Mouse (Mus musculus) v-Abl transformed pro-B cells (cell line): ENCODE data around the gene Tnik.

Experiments
- in situ Hi-C, 2 experiments: fragments of 400-800 bp; cut with MboI; formaldehyde crosslinking; loops; one replicate each; pipeline ENCODE4 v1.15.1; 2025; ENCODE audit not compliant: unreplicated experiment in 2 of 2

Tnik gene

GRCm38 (mm10) chr3:28453458-28453857, 190.4 kb downstream of the Tnik start:
- in situ Hi-C loops: no loop called here

- in situ Hi-C loops: no loop called here
Measured at GRCm38 (mm10) chr3:28456842-28457241, 193.8 kb downstream of the Tnik start.

- in situ Hi-C loops: no loop called here
Measured at GRCm38 (mm10) chr3:28457517-28457916, 194.5 kb downstream of the Tnik start.

DNA sequence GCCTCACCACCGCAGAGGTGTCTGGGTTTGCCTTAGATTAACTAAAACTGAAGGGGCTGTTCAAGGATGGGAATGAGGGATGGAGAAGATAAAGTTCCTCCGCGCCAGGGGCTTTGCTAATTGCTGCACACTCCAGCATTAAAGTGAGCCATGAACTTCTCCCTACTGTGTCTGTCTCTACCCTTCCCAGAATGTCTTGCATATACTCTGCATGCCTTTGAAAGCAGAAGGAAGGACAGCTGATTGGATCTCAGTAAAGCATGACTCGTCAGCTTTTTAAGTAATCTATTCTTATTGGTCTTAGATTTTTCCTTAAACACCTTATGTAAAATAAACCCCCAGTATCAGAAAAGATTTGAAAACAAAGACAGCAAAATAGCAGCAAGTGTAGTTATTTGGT, 203.7 kb downstream of the Tnik start:
- in situ Hi-C loops: no loop called here

DNA sequence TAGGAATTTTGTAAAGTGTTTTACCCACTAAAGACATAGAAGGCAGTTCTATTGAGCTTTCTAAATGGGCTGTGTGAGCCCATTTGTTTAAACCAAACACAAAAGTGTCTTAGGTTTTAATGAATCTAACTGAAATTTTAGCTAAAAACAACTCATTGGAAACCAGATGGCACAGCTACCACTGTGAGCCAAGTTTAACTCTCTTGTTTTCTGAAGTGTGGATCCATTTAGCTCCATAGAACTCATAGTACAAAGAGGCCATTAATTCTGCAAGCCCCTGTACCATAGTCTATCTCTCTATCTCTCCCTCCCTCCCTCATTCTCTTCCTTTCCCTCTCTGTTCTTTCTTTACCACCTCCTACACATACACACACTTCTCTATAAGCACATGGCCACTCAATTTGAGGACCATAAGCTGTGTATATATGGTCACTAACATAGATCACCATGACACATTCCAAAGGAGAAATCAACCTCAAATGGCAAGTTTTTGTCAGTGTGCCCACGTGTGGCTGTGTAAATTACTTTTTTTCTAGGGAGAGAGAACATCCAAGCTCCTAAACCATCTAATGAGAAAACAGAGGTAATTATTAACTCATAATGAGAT, 204.2 kb downstream of the Tnik start:
- in situ Hi-C loops: no loop called here

DNA sequence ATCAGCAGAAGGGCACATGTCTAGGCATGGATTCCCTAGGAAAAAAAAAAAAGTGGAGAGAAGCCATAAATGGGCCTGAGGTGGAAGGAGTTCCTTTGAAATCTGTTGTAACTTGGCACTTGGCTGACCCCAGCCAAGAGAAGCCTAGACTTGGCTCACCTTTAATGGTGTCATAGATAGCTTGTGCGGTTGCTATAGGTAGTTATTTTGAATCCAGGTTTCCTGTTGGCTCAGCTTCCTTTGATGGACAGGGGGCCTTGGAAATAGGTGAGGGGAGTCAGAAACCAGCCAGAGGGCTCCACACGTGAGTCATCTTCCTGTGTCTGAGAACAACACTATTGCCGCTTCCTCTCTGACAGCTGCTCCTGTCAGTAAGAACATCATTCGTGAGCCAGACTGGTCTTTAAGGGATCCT, 204.9 kb downstream of the Tnik start:
- in situ Hi-C loops: no loop called here

- in situ Hi-C loops: no loop called here
Measured at GRCm38 (mm10) chr3:28473439-28473838, 210.4 kb downstream of the Tnik start.

DNA sequence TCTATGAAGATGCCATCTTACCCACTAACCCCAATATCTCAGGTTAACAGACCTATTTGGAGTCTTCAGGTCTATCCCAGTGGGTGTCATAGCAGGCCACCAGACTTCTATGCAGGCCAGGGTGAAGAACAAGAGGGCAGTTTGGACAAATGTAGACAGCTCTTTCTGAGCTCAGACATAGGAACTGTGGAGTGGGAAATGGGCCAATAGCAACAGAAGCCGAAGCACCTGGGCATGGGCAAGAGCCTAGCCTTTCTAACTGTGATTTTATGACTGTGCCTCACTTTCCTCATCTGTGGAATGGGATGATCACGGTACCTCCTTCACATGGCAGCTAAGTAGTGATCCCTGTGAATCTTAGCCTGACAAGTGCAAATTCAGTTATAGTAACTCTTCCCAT, 214.4 kb downstream of the Tnik start:
- in situ Hi-C loops: no loop called here

- in situ Hi-C loops: no loop called here
Measured at GRCm38 (mm10) chr3:28485716-28486115, 222.7 kb downstream of the Tnik start.

- in situ Hi-C loops: no loop called here
Measured at GRCm38 (mm10) chr3:28487418-28487817, 224.4 kb downstream of the Tnik start.

DNA sequence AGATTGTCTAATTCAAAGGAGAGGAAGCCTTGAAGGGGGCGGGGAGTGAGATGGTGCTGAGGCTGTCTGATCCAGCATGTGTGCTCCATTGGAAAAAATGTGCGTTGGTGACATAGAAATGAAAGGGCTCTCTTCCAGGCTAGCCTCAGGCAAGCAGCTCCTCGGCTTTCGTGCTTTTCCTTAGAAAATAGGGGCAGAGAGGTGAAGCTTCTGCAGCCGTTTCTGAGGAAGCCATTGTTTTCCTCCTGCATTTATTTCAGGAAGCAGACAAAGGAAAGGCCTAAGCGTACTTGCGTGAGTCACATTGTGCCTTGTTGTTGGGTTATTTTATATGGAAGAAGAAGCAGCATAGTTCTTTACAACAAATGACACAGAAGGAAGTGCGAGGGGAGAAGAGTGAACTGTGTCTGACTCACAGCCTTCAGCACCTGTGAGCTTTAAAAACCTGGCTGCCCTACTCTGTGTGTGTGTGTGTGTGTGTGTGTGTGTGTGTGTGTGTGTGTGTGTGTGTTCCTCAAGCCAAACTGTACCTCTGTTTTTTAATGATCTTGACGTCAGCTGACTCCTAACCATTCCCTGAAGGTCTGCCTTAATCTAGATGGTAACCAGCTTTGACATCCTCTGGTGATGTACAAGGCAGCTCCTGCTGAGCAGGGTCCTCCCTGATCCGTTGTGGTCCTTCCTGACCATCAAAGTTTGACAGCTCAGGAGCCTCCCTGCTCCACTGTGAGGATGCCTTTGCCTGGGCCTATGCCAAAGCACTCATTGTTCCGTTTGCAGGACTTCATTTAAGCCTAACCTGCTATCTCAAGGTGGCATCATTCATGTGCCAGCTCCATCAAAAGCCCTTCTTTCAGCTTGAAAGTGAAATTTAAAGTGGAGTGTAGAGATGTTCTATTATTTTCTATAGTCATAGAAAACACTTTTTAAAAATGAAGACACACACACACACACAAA, 228.3 kb downstream of the Tnik start:
- in situ Hi-C loops: no loop called here

DNA sequence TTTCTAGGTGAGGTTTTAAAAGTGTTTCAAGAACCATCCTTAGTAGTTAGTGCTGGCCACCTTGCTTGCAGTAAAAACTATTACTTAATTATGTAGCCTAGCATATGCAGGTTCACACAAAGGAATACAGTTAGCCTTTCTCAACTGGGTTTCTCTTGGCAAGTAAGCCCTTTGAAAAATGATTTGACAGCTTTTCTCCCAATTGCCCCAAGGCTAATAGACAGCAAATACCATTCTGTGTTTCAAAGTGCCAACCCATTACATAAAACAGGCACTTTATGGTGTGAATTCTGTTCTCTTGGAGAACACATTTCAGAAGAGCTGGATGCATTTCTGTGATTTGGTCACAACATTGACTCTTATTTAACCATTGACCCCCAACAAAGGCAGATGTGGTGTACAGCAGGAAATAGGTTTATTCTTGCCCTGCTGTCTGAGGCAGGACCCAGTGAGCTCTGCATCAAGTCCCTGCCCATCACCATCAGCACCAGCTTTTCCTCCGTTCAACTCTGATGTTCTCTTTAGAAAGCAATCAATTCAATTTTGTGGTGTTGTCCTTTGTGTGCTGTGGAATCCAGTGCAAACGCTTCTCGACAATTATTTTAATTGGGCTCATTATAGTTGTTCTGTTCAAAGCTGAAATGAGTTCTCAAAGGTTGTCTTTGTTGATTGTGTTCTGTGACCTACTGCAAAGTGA, 233.9 kb downstream of the Tnik start:
- in situ Hi-C loops: no loop called here

DNA sequence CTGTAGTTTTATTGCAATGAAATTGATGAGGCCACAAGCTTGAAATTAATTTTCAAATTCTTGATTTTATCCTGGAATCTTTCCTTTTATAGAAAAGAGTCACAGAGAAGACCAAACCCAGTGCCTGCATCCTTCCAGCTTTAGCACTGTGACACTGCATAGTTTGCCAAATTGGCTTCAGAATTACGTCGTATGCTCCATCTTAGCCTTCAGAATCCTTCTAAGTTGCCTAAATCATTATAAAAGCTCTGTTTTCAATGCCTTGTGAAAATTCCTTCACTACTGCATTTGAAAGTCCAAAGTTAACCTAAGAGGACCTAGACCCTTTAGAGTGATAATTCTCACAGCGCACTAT, 234.5 kb downstream of the Tnik start:
- in situ Hi-C loops: no loop called here

GRCm38 (mm10) chr3:28502697-28503096, 239.7 kb downstream of the Tnik start:
- in situ Hi-C loops: no loop called here

- in situ Hi-C loops: no loop called here
Measured at GRCm38 (mm10) chr3:28509337-28509935, 246.4 kb downstream of the Tnik start.

- in situ Hi-C loops: no loop called here
Measured at GRCm38 (mm10) chr3:28523004-28523482, 260.0 kb downstream of the Tnik start.

GRCm38 (mm10) chr3:28523541-28524165, 260.6 kb downstream of the Tnik start:
- in situ Hi-C loops: no loop called here

GRCm38 (mm10) chr3:28524562-28524961, 261.5 kb downstream of the Tnik start:
- in situ Hi-C loops: no loop called here

GRCm38 (mm10) chr3:28526671-28527070, 263.7 kb downstream of the Tnik start:
- in situ Hi-C loops: no loop called here

DNA sequence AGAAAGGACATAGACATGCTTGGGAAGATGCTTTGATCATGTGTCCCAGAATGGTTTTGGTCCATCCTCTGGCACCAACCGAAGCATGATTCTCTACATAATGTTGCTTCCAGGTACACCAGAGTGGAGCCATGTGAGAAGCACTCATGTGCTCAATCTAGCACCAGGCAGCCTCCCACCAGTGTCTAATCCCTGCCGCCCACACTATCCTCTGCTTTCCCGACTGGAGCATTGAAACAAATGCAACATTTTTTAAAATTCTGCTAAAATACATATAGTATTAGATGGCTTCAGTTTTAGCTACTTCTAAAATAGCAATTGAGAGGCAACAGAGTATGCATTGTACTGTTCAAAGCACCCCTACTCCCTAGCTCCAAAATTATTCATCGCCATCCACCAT, 264.2 kb downstream of the Tnik start:
- in situ Hi-C loops: no loop called here
